Mouse (Mus musculus) neural tube, embryonic 11.5 days (tissue): ENCODE measurements around the gene Mfap1b. TPM values are rescaled to one million over a fixed set of nuclear protein-coding genes. Genes with fewer than 3 reads are reported as not detected.

Experiments
- ATAC-seq: fragments of 200-750 bp; cut with Nextera tagmentation; 2 replicates; pipeline ENCODE4 v1.8.0; 2017; ENCODE audit warnings: moderate number of reproducible peaks, mild to moderate bottlenecking, moderate TSS enrichment, moderate library complexity; ENCODE audit not compliant: insufficient read depth, low FRiP score, low TSS enrichment
- DNase-seq: peaks from one replicate; pipeline ENCODE4 v3.0.0-alpha.2; 2015; ENCODE audit warnings: low spot score
- H3K27ac ChIP-seq: fragments of 300-500 bp; sonication (generic); 2 replicates; pipeline ENCODE4 v1.5.1; 2014; ENCODE audit warnings: low read depth, mild to moderate bottlenecking, low read length
- H3K27me3 ChIP-seq: fragments of 300-500 bp; sonication (generic); 2 replicates; pipeline ENCODE4 v1.6.1; 2014; ENCODE audit warnings: mild to moderate bottlenecking, low read length, mixed read lengths; ENCODE audit not compliant: control insufficient read depth, insufficient read depth
- H3K36me3 ChIP-seq: fragments of 300-500 bp; sonication (generic); 2 replicates; pipeline ENCODE4 v1.6.1; 2014; ENCODE audit warnings: mild to moderate bottlenecking, low read length, moderate library complexity, mixed read lengths; ENCODE audit not compliant: control insufficient read depth, insufficient read depth
- H3K4me1 ChIP-seq: fragments of 300-500 bp; sonication (generic); 2 replicates; pipeline ENCODE4 v1.6.1; 2014; ENCODE audit warnings: low read length, mixed read lengths; ENCODE audit not compliant: control insufficient read depth, insufficient read depth
- H3K4me2 ChIP-seq: fragments of 300-500 bp; sonication (generic); 2 replicates; pipeline ENCODE4 v1.6.1; 2014; ENCODE audit warnings: low read depth, mild to moderate bottlenecking, moderate library complexity
- H3K4me3 ChIP-seq: fragments of 300-500 bp; sonication (generic); 2 replicates; pipeline ENCODE4 v1.5.1; 2014; ENCODE audit warnings: low read depth, low read length
- H3K9ac ChIP-seq: fragments of 300-500 bp; sonication (generic); 2 replicates; pipeline ENCODE4 v1.6.1; 2014; ENCODE audit warnings: mild to moderate bottlenecking, low read length
- H3K9me3 ChIP-seq: fragments of 300-500 bp; sonication (generic); 2 replicates; pipeline ENCODE4 v1.6.1; 2016; ENCODE audit warnings: low read length; ENCODE audit not compliant: control insufficient read depth
- WGBS: fragments of 180-500 bp; shearing (Covaris S2); extraction: QIAGEN DNeasy Blood & Tissue Kit; methylation state at CpG from one replicate; pipeline ENCODE4 v1.1.7; 2014; 5-methylcytosine and 5-hydroxymethylcytosine counted together
- polyA plus RNA-seq: library from polyadenylated mRNA; unstranded; fragments of >200 nt; fragmentation: Nextera tagmentation; extraction: Ambion mirVana; gene quantifications from 2 replicates; pipeline ENCODE4 v1.2.1, GENCODE M21; 2014

The Mfap1b gene
- polyA plus RNA-seq, 1 experiment from 2014 or later, result 71.8 TPM

GRCm38 (mm10) chr2:121455534-121455933 lies 18.3 kb downstream of the Mfap1b start:
- Histone ChIP-seq H3K27ac (no peak overlapping the region), H3K9ac (no peak overlapping the region), H3K36me3 (peaks cover 10% of the 10 kb centered on the region; the same call in 1 of the 2 replicates), H3K4me1 (peaks cover 7% of the 10 kb centered on the region; the same call in 1 of the 2 replicates), H3K9me3 (no peaks in the 10 kb centered on the region), H3K4me3 (no peak overlapping the region), H3K27me3 (no peaks in the 10 kb centered on the region), H3K4me2 (no peak overlapping the region)
- WGBS, result 79% methylated on average over 5 of the region's 5 CpGs
- DNase-seq, result no peak
- ATAC-seq, result no peak

GRCm38 (mm10) chr2:121453917-121454316 lies 19.9 kb downstream of the Mfap1b start:
- peaks cover 7% of the 10 kb centered on the region; the same call in 1 of the 2 replicates for H3K4me1 ChIP-seq
- H3K9me3 ChIP-seq, result no peaks in the 10 kb centered on the region
- H3K27ac ChIP-seq, result no peak overlapping the region
- 94% methylated on average over 6 of the region's 6 CpGs for WGBS
- no peak overlapping the region for H3K4me2 ChIP-seq
- peaks cover 10% of the 10 kb centered on the region; the same call in 1 of the 2 replicates for H3K36me3 ChIP-seq
- no peaks in the 10 kb centered on the region for H3K27me3 ChIP-seq
- H3K4me3 ChIP-seq, result no peak overlapping the region
- ATAC-seq (no peak), DNase-seq (no peak)
- no peak overlapping the region for H3K9ac ChIP-seq

GRCm38 (mm10) chr2:121452990-121453389 lies 20.9 kb downstream of the Mfap1b start, which contains the start of gene Hypk:
Hypk (plus strand) TSS chr2:121453290.
- WGBS, result 91% methylated on average over 4 of the region's 4 CpGs
- ATAC-seq (no peak), DNase-seq (no peak)
- Histone ChIP-seq H3K27ac (no peak within 1 kb of the TSS), H3K4me2 (no peak within 1 kb of the TSS), H3K9ac (no peak within 1 kb of the TSS), H3K27me3 (no peaks in the 10 kb centered on the region), H3K36me3 (0 out of 2 replicates have a peak, but pooled peaks cover 7% of the 10 kb centered on the region), H3K4me1 (peaks cover 7% of the 10 kb centered on the region; the same call in 1 of the 2 replicates), H3K4me3 (no peak within 1 kb of the TSS), H3K9me3 (no peaks in the 10 kb centered on the region)

GRCm38 (mm10) chr2:121452361-121452760 lies 21.5 kb downstream of the Mfap1b start:
- Histone ChIP-seq H3K27me3 (no peaks in the 10 kb centered on the region), H3K4me3 (no peak overlapping the region), H3K4me2 (no peak overlapping the region), H3K9me3 (no peaks in the 10 kb centered on the region), H3K36me3 (0 out of 2 replicates have a peak, but pooled peaks cover 7% of the 10 kb centered on the region), H3K9ac (no peak overlapping the region), H3K4me1 (peaks cover 2% of the 10 kb centered on the region; the same call in 1 of the 2 replicates), H3K27ac (no peak overlapping the region)
- ATAC-seq (no peak), DNase-seq (no peak)
- WGBS, result 86% methylated on average over 4 of the region's 4 CpGs

- Histone ChIP-seq H3K4me3 (peak overlapping the region; percentile 99), H3K4me2 (peak overlapping the region; percentile 74), H3K4me1 (peaks cover 2% of the 10 kb centered on the region; the same call in 1 of the 2 replicates), H3K36me3 (0 out of 2 replicates have a peak, but pooled peaks cover 7% of the 10 kb centered on the region), H3K9ac (peak overlapping the region; percentile 95), H3K27me3 (no peaks in the 10 kb centered on the region), H3K9me3 (no peaks in the 10 kb centered on the region), H3K27ac (peak overlapping the region; percentile 90)
- DNase-seq (peak; percentile 16), ATAC-seq (no peak)
- WGBS, result 3% methylated on average over 7 of the region's 7 CpGs
Observed at GRCm38 (mm10) chr2:121450093-121450492, 23.8 kb downstream of the Mfap1b start.

GRCm38 (mm10) chr2:121449545-121450011 lies 24.3 kb downstream of the Mfap1b start:
- Histone ChIP-seq H3K36me3 (0 out of 2 replicates have a peak, but pooled peaks cover 7% of the 10 kb centered on the region), H3K9me3 (no peaks in the 10 kb centered on the region), H3K9ac (peak overlapping the region; percentile 95), H3K4me2 (peak overlapping the region; percentile 74), H3K4me1 (peaks cover 2% of the 10 kb centered on the region; the same call in 1 of the 2 replicates), H3K27me3 (no peaks in the 10 kb centered on the region), H3K4me3 (peak overlapping the region; percentile 99), H3K27ac (peak overlapping the region; percentile 90)
- peak; percentile 59 for ATAC-seq
- WGBS, result under 1% methylated on average over 52 of the region's 54 CpGs
- no peak for DNase-seq

GRCm38 (mm10) chr2:121448739-121449535 lies 24.9 kb downstream of the Mfap1b start, which contains the start of gene Serf2:
Serf2 (plus strand) TSS chr2:121449195.
- Histone ChIP-seq H3K27me3 (no peaks in the 10 kb centered on the region), H3K4me2 (peak within 1 kb of the TSS; percentile 74), H3K36me3 (0 out of 2 replicates have a peak, but pooled peaks cover 7% of the 10 kb centered on the region), H3K9ac (peak within 1 kb of the TSS; percentile 95), H3K4me3 (peak within 1 kb of the TSS; percentile 99), H3K4me1 (peaks cover 2% of the 10 kb centered on the region; the same call in 1 of the 2 replicates), H3K27ac (peak within 1 kb of the TSS; percentile 90), H3K9me3 (no peaks in the 10 kb centered on the region)
- ATAC-seq (peak; percentile 98), DNase-seq (peak; percentile 100)
- under 1% methylated on average over 62 of the region's 74 CpGs for WGBS

- DNase-seq (no peak), ATAC-seq (no peak)
- no peaks in the 10 kb centered on the region for H3K9me3 ChIP-seq
- no peaks in the 10 kb centered on the region; the same call in 1 of the 2 replicates for H3K27me3 ChIP-seq
- H3K9ac ChIP-seq, result peak overlapping the region; percentile 54
- 0 out of 2 replicates have a peak, but pooled peaks cover 7% of the 10 kb centered on the region for H3K36me3 ChIP-seq
- H3K4me3 ChIP-seq, result peak overlapping the region; percentile 99
- peak overlapping the region; percentile 49; the same call in 1 of the 2 replicates for H3K27ac ChIP-seq
- peaks cover 2% of the 10 kb centered on the region; the same call in 1 of the 2 replicates for H3K4me1 ChIP-seq
- peak overlapping the region; percentile 70 for H3K4me2 ChIP-seq
- 19% methylated on average over 9 of the region's 9 CpGs for WGBS
Observed at GRCm38 (mm10) chr2:121448136-121448535, 25.7 kb downstream of the Mfap1b start.
